Mouse (Mus musculus) intestine, embryonic 14.5 days (tissue): ENCODE results near the gene Otud4. TPM values are rescaled to one million over a fixed set of nuclear protein-coding genes. Genes with fewer than 3 reads are reported as not detected.

Experiments
- polyA plus RNA-seq: library from polyadenylated mRNA; unstranded; fragments of >200 nt; fragmentation: Nextera tagmentation; extraction: Ambion mirVana; gene quantifications from 2 replicates; pipeline ENCODE4 v1.2.1, GENCODE M21; 2014

The Otud4 gene
- polyA plus RNA-seq, 1 experiment from 2014 or later: 28.1 TPM

Other genes with a start within 250 kb of the Otud4 start
- 52.3 and 59.1 TPM in 2 replicates for gene Smad1, start 240.1 kb upstream of the Otud4 start, polyA plus RNA-seq
- gene Abce1, start 72.1 kb downstream of the Otud4 start, polyA plus RNA-seq: 108 and 117 TPM in 2 replicates
- 29.8 and 34.8 TPM in 2 replicates for gene Anapc10, start 72.2 kb downstream of the Otud4 start, polyA plus RNA-seq